Mouse (Mus musculus) C2C12 (cell line): ENCODE measurements around the gene Mib2.

Experiments
- CEBPB ChIP-seq: IDR thresholded peaks from one replicate; pipeline ENCODE4 v1.6.1; 2011; ENCODE audit warnings: low read depth, mild to moderate bottlenecking, control low read depth, moderate library complexity
- CTCF ChIP-seq: IDR thresholded peaks from one replicate; pipeline ENCODE4 v1.5.1; 2011; ENCODE audit not compliant: control insufficient read depth, insufficient read depth, insufficient read length
- MAX ChIP-seq: IDR thresholded peaks from one replicate; pipeline ENCODE4 v1.6.1; 2011; ENCODE audit warnings: mild to moderate bottlenecking, control low read depth
- MYOD1 ChIP-seq: IDR thresholded peaks from one replicate; pipeline ENCODE4 v1.6.1; 2011; ENCODE audit warnings: low read depth; ENCODE audit not compliant: control insufficient read depth, insufficient read length

GRCm38 (mm10) chr4:155651553-155652269 is 17.3 kb downstream of the Mib2 start:
- TF ChIP-seq CTCF (no peak), MAX (no peak), MYOD1 (no peak), CEBPB (no peak)
